Mouse (Mus musculus) megakaryocyte progenitor cell, adult 5-6 weeks (primary cell): Measurements from ENCODE around the gene Tspan3. TPM values are rescaled to one million over a fixed set of nuclear protein-coding genes. Genes with fewer than 3 reads are reported as not detected.
A peak's percentile ranks its signal among the peaks of the same experiment; 100 is the strongest.

ENCODE experiments used
- ATAC-seq: replicated peaks from 2 replicates; pipeline ENCODE4 v1.8.0; 2016; ENCODE audit warnings: mild to moderate bottlenecking, moderate TSS enrichment, inconsistent platforms; ENCODE audit not compliant: poor library complexity
- total RNA-seq, 2 experiments: library from RNA; stranded (forward) in 1 of 2; stranded (reverse) in 1 of 2; fragments of 157-497, 149-512 nt in 1 of 2; fragments of 200-1000 nt in 1 of 2; gene quantifications; 2 replicates each; pipeline versions ENCODE4 v1.2.3 to v1.2.4; 2015 to 2017

The Tspan3 gene
- 54.4 and 56.4 TPM in 2 replicates for total RNA-seq (2015)
- total RNA-seq (2017): 37.2 and 37.6 TPM in 2 replicates

- ATAC-seq: no peak
Measured at GRCm38 (mm10) chr9:56165377-56165776, at the start of gene Tspan3. Gene Tspan3, minus strand, starts transcription at chr9:56165477.

- peak; percentile 71 for ATAC-seq
Measured at GRCm38 (mm10) chr9:56213451-56214291, 48.4 kb upstream of the Tspan3 start.

GRCm38 (mm10) chr9:56208817-56209216 is 43.5 kb upstream of the Tspan3 start:
- no peak for ATAC-seq

GRCm38 (mm10) chr9:56207516-56207915 is 42.2 kb upstream of the Tspan3 start:
- ATAC-seq: peak; percentile 34; the same call in 1 of the 2 replicates

- ATAC-seq: peak; percentile 86
Measured at GRCm38 (mm10) chr9:56207083-56207482, 41.8 kb upstream of the Tspan3 start.

- ATAC-seq: no peak
Measured at GRCm38 (mm10) chr9:56205336-56205735, 40.1 kb upstream of the Tspan3 start.

GRCm38 (mm10) chr9:56204316-56204715 is 39.0 kb upstream of the Tspan3 start:
- no peak for ATAC-seq

GRCm38 (mm10) chr9:56200645-56201314 is 35.5 kb upstream of the Tspan3 start:
- ATAC-seq: peak; percentile 97

GRCm38 (mm10) chr9:56200200-56200599 is 34.9 kb upstream of the Tspan3 start:
- ATAC-seq: 0 out of 2 replicates have a peak, but pooled peaks have one; percentile 38

- ATAC-seq: no peak
Measured at GRCm38 (mm10) chr9:56196921-56197320, 31.6 kb upstream of the Tspan3 start.

GRCm38 (mm10) chr9:56195193-56195592 is 29.9 kb upstream of the Tspan3 start:
- ATAC-seq: no peak

- no peak for ATAC-seq
Measured at GRCm38 (mm10) chr9:56191498-56192455, 26.5 kb upstream of the Tspan3 start.

- ATAC-seq: 0 out of 2 replicates have a peak, but pooled peaks have one; percentile 26
Measured at GRCm38 (mm10) chr9:56180118-56180781, 15.0 kb upstream of the Tspan3 start.

GRCm38 (mm10) chr9:56179416-56180117 is 14.3 kb upstream of the Tspan3 start:
- peak; percentile 81 for ATAC-seq

GRCm38 (mm10) chr9:56177354-56177753 is 12.1 kb upstream of the Tspan3 start:
- ATAC-seq: no peak

GRCm38 (mm10) chr9:56175316-56175715 is 10.0 kb upstream of the Tspan3 start:
- no peak for ATAC-seq

- ATAC-seq: no peak
Measured at GRCm38 (mm10) chr9:56167690-56168089, 2.4 kb upstream of the Tspan3 start.

GRCm38 (mm10) chr9:56166161-56166560 is 884 bp upstream of the Tspan3 start:
- peak; percentile 50; the same call in 1 of the 2 replicates for ATAC-seq

GRCm38 (mm10) chr9:56160341-56161141 is 4.7 kb downstream of the Tspan3 start:
- ATAC-seq: peak; percentile 95
